Mouse (Mus musculus): ENCODE measurements around the gene Tspan3. TPM values are rescaled to one million over a fixed set of nuclear protein-coding genes. Genes with fewer than 3 reads are reported as not detected.

The Tspan3 gene
- total RNA-seq (2021): 100 to 1,000 TPM; 238 to 243 TPM

DNA sequence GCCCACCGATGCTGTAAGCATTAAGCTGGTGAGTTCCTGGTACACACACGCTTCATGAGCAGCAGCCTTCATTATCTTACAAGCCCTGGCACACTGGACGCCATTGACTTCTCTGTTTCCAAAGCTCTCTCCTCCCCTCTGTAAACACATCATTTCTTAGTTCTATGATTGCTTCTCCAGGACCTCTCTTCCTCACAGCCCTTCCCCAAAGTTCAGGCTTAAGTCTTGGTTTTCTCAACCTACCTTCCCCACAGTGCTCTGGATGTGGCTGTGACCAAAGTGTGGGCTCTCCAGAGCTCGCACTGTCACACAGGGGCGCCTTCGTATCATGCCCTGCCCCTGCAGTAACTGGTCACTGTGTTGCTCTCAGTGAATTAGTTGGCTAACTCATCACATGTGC lies at the start of gene Tspan3:
Gene Tspan3 (minus strand): TSS at position 101 of the 400 bp plus-strand sequence.
- intact Hi-C loops (cut with DNase I): no loop called here
- no peak for DNase-seq

DNA sequence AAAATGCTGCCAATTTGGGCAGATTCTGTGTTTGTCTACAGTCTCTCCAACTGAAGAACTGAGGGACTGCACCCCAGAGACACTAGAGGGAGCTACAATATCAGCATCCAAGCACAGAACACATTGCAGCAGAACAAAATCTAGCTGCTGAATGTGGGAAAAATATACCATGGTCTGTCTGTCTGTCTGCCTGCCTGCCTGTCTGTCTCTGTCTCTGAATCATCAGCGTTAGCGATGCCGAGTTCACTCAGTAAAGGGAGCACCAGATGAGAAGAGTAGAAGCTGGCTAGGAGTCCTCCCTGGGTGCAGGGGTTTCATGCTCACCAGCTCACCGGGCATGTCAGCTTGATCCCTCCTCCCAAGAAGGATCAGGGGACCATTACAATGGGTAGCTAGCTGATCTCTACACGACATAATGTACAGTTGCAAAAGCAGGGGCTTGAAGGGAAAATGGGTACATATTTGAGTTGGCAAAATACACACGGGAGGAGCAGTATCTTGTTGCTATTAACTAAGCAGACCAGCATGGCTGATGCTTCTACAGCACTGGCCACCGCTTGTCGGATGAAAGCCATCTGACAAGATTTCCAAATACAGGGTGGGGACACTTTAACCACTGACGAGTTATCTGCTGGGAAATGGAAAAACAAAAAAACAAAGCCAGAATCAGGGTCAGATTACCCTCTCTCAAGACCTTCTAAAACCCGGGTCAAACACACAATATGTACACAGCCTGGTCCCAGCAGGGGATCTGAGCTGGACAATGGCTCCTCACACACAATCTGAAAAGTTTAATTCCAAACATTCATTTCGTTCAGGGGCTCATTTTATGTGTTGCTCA lies 48.4 kb upstream of the Tspan3 start:
- intact Hi-C loops (cut with DNase I): loop anchor here (5.0 to 10.0 kb wide), 4 partner anchors 201 to 419 kb away; partner anchors contain the start of genes Hmg20a and Peak1
- peak; percentile 31 for DNase-seq

DNA sequence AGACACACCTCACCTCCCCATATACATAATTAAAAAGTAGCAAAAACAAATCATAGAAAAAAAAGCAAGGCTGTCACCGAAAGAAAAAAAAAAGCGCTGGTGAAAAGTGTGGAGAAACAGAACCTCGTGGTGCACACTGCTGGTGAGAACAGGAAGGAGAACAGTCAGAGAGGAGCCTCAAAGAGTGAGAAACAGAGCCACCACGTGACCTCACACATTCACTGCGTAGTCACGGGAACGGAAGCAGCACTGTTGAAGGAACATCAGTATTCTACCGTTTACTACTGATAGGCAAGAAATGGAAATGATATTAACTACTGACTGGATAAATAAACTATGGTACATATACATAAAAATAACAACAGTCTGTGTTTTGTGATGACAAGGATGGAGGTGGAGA lies 43.5 kb upstream of the Tspan3 start:
- DNase-seq: no peak
- intact Hi-C loops (cut with DNase I): no loop called here

DNA sequence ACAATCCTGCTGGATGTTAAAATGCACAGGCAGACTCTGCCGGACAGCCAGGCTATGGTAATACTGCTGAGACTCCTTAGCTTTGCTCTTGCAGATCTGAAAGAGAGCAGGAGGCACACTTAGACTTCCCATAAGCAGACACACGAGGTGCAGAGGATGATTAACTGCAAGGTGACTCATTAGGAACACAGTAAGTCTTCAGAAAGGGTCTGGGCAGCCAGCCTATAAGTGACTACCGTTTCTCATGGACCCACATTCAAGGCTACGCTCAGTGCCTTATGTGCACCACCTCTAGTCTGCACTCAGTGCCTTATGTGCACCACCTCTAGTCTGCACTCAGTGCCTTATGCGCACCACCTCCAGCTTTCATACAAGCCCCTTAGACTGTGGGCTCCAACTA lies 42.2 kb upstream of the Tspan3 start:
- intact Hi-C loops (cut with DNase I): no loop called here

DNA sequence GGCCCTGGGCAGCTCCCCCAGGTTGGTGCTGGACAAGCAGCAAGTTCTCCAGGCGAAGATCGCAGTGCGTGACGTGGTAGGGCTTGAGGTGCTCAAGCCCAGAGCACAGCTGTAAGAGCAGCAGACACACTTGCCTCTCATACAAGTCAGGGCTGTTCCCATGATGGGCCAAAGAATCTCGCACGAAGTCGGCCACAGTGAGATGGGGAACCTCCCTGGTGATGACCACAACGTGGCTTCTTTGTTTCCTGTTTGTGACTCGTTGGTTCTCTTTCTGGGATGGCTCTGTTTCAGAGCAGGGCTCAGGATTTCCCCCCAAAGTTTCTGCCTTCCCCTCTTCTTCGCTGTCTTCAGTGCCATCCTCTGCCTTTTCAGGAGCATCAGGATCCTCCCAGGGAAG lies 41.8 kb upstream of the Tspan3 start:
- intact Hi-C loops (cut with DNase I): no loop called here

More for the DNA sequence above, 42.2 kb upstream of the Tspan3 start:
- DNase-seq: no peak

DNA sequence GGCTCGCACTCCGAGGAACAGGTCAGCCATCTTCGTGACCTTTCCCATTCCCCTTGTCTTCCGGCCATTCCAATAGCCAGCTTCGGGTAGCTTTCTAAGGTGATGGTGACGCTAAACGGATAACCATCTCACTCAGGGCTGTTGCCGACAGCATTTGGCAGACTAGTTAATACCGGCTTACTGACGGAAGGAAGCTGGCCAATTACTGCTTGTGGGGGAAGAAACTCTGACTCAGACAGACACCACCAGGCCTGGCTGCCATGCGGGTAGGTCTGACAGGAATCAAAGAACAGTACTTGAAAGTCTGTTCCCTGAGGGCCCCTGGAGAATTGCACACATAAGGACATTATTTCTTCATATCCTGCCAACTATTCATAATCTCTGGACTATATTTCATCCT lies 40.1 kb upstream of the Tspan3 start:
- no peak for DNase-seq
- intact Hi-C loops (cut with DNase I): no loop called here

More for the DNA sequence above, 41.8 kb upstream of the Tspan3 start:
- DNase-seq: no peak

DNA sequence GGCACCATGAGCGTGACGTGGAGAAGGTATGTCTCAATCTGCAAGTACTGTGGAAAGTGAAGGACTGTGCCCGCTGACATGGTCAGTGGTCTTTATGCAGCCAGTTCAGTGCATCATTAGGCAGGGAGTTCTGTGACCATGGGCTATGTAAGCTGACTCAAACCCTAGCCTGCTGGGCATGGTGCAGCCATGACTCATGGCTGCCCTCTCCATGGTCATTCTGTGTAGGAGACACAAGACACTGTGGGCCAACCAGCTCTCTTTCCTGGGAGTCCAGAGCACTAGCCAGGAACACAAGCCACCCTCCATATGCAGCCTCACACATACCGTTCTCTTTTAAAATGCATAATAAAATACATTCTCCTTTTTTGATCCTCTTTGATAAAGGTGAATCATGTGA lies 39.0 kb upstream of the Tspan3 start:
- DNase-seq: no peak
- intact Hi-C loops (cut with DNase I): no loop called here

DNA sequence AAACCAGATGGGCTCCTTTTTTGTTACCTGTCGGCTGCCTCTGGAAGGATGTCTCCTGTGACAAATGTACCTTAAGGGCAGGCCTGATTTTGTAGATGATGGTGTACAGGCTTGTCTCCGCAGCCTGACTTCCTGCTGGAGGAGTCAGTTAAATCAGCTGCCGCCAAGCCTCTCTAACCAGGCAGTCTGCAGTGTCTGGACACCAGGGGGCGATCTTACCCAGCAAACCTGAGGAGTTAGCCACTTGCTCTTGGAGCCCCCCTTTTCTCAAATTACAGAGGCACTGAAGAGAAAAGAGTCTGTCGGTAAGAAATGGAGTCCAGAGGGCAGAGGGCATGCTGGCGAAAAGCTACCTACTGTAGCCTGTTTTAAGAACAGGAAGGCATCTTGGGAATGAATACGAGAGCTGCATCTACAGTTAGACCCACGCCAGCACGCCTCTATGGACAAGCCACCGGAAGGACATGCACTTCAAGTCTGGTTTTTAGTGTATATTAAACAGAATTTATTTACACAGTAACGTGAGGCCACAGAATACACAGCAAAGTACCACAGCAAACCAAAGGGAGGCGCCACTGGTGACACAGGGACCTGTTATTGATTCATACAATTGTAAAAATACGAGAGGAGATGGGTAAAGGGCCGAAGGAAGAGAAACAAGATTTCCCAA lies 35.5 kb upstream of the Tspan3 start:
- DNase-seq: peak; percentile 92
- intact Hi-C loops (cut with DNase I): no loop called here

DNA sequence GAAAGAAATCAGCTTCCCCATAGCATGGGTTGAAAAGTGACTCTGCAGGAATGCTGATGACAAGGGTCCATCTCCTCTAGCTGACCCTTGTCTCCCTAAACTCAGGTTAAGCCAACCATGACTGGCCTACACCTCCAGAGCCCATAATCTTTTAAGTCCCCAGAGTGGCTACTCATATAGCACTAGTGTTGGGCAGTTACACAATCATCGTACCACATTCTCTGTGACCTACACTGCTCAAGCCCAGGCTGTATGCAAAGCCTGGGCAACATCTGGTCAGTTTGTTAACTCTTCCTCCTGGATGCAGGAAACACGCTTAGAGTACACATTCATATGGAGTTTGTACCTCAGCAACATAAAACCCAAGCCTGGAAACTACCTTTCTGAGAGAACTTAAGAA lies 34.9 kb upstream of the Tspan3 start:
- no peak for DNase-seq
- intact Hi-C loops (cut with DNase I): no loop called here

DNA sequence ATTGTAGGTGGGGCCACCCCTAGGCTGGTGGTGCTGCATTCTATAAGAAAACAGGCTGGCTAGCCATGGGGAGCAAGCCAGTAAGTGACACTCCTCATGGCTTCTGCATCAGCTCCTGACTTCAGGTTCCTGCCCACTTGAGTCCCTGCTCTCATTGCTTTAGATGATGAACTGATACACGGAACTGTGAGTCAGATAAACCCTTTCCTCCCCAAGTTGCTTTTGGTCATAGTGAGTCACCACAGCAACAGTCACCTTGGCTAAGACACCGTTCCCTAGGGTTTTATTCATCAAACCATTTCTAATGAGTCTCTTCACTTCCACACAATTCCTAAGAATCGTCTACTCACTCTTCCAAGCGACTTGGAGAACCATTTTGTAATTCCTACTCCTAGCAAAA lies 31.6 kb upstream of the Tspan3 start:
- DNase-seq: no peak
- intact Hi-C loops (cut with DNase I): no loop called here

DNA sequence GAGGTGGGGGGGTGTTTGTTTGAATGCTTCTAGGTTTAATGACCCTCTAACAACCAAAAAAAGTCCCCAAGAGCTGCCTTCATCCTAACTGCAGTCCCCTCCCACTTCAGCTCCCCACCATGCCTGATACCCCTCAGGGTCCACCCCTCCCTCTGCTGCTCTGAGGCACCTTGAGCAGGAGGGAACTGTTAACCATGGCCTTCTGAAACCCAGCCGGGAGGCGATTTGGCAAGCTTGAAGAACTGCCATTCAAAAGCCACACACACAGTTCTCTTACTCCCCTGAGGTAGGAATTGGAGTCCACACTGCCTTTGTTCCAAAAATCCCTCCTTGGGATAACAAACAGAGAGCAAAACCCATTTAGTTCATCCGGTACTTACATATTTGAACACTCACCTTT lies 29.9 kb upstream of the Tspan3 start:
- intact Hi-C loops (cut with DNase I): no loop called here
- no peak for DNase-seq

DNA sequence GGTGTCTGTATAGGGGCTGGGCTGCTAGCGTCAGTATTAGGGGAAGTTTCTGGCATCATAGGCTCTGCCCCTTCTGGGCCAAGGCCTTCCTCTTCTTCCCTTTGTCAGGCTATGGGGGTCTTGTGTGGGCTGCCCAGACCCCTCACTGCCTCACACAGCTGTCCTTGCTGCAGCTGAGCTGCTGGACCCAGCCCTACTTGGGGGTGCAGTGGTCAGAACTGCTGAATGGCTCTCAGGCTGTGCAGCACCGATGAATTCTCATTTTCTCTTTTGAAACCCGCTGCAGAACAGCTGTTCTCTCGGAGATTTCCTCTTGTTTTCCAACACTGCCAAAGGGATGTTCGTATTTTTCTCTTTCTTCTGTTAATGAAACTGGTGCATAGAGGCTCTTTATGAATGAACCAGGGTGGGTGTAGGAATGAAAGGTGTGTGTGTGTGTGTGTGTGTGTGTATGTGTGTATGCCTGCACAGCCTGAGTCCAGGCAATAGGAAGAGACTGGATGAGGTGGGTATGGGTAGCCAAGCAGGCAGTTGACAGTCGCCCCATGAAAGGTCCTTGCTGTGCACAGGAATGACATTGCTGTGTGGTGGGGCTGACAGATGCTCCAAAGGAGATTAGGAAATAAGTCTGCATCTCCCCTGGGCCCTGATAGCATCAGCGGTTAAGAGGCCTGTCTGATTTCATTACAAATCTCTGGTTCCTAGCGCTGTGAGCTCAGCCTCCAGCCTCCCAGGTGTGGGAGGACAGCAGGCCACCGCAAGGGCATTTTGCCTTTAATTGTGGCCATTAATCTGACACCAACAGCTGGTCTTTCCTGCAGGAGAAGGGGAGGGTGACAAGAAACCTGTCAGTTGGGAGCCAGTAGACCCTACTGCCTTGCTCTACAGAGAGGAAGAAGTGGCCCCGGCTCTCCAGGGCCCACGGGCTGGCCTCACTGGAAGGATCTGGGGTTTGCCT lies 26.5 kb upstream of the Tspan3 start:
- intact Hi-C loops (cut with DNase I): no loop called here

DNA sequence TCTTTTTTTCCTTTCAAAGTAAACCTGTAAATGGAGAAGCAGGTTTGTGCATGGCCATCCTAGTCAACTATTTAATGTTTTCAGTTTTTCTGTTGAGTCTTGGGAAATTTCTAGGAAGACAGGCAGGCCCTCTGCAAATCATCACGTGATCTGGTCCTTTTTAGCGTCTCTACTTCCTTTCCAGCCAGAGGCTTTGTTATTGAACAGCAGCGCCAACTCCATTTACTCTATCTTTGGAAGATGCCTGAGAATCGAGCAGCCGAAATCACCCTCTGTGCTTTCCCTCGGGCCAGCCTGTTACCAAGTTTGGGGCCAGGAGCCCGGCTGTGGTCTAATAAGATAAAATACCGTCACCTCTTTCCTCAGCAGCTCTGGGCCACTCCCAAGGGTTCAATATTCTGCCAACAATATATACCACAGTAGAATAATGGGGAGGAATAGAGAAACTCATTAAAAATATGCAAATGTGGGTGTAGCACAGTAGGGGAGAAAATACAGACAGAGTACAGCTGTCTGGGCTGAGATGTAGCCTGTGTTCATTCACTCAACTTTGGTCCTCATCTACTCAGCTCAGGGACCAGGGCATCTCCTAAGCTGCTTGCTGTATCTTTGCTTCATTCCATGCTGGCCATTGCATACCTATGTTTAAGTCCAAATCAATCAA lies 15.0 kb upstream of the Tspan3 start:
- intact Hi-C loops (cut with DNase I): no loop called here
- peak; percentile 27 for DNase-seq

More for the DNA sequence above, 26.5 kb upstream of the Tspan3 start:
- peak; percentile 25 for DNase-seq

DNA sequence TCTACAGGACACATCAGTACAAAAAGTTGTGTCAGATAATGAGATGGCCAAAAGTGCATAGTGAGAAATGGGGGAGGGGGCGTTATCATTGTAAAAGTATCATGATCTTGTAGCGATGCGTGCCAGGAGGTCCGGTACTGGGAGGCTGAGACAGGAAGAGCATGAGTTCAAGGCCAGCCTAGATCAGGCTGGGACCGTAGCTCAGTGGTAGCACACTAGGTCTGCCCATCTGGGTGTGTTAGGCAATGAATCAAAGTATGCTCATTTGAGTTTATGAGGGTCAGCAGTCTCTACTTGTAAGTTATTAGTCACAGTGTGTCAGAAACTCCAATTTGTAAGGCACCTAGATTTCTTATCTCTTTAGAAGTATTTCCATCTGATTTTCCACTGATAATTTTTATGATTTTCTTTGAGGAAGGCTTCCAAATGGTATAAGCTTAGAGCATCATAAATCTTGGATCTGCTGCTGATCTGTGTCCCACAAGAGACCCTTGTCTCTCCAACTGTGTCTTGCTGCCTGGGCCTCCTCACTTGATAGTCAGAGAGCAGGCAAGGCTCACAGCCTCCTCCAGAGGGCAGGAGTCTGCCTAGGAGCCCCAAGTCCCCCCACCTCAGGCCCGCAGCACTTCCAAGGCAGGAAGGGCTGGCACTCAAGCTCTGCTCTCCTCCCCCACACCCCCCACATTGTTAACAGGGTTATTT lies 14.3 kb upstream of the Tspan3 start:
- peak; percentile 48 for DNase-seq
- intact Hi-C loops (cut with DNase I): no loop called here

DNA sequence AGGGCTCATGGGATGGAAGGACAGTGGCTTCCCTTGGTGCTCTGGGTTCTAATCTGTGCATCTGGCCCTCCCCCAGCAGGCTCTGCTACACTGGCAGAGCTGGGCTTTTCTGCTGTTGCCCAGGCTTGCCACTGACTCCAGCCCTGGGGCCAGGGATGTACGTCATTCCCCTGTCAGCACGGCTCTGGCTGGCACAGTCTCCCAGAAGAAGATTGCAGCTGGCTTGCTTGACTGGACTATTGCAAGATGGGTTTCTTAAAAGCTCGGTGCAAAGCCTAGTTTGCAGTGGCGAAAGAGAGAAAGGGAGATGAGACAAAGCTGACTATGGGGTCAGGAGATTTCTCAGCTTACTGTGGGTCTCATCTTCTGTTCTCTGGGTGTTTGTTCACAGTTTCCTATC lies 12.1 kb upstream of the Tspan3 start:
- DNase-seq: no peak
- intact Hi-C loops (cut with DNase I): no loop called here

DNA sequence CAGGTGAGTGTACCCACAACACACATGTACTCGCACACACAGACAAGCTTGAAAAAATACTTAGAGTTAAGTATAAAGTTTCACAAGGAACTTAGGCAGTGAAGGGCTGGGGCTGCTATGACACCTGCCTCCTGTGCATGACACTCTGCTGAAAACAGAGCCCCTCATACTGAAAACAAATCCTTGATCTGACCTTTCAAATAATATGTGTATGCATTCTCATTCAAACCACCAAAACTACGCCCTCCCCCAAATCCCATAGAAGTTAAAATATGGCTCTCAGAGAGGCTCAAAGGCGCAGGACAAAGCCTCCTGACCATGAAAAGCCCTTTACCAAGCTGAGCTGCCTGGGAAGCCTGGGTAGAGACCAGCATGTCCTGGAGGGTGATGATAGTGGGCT lies 10.0 kb upstream of the Tspan3 start:
- intact Hi-C loops (cut with DNase I): no loop called here
- DNase-seq: no peak

DNA sequence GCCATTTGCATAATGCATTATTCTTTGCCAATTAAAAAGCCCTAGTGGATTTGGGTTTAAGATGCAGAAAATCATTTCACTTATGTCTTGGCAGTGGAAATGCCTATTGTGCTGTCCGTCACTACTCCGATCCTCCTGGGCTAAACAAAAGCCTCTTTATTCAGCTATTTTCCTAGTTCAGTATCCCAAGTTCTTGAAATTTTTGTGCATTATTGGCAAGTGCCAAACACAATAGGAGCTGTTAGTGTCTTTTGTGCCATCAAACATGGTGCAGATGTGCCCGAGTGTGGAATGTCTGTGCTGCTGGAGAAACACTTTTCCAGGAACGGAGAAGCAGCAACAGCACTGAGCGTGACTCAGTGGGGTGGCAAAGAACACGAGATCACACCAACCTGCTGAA lies 2.4 kb upstream of the Tspan3 start:
- DNase-seq: no peak
- intact Hi-C loops (cut with DNase I): no loop called here

DNA sequence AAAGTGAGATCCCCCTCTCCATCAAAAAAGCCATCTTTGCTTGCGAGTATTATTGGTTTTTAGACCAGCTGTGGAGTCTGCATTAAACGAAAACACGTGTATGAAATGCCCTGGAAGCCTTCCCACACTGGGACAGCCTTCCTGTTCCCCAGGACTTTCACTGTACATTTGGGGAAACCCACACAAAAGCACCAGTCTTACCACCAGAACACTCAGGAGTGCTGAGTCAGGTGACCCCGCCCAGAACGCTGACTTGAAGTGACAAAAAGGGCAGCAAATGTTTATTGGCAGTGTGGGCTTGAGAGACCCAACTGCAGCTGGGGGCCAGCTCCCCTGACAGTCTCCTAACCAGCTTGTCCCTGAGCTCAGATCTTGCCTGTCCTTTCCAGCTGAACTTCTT lies 884 bp upstream of the Tspan3 start:
- intact Hi-C loops (cut with DNase I): no loop called here
- DNase-seq: no peak

DNA sequence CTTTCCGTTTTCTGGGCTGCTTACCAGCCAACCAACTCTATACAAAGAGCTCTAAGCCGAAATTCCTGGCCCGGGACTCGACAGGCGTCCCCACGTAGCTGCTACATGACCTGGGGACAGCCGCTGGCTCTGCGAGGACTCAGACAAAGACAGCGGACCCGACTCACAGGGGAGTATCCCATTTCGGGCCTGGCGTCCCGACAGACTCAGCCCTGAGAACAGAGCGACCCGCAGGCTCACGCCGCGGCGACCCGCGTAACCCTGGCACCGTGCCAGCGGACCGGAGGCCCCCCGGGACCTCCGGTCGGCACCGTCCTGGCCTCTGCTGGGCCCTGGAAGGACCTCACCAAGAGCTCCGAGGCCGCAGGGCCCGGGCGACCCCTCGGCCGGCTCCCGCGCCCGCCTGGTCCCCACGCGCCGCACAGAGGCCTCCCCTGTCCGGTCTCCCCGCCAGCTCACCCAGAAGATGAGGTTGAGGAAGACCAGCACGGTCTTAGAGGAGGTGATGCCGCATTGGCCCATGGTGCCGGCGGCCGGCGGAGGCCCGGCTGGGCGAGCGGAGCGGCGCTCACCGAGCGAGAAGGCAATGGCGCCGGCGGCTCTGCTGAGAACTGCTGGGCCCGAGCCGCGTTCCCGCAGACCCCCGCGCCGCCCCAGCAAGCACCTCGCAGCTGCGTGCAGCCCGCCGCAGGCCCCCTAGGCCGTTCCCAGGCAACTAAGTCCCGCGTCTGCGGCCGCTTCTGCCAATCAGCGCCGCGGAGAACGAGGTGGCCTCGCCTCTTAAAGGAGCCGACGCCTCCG lies 4.7 kb downstream of the Tspan3 start:
- DNase-seq: peak; percentile 94
- intact Hi-C loops (cut with DNase I): no loop called here
